Comparison of ENCODE assay signal across 20 mouse cellular contexts in genomic region chr7:99851618-99852017, GRCm38 (mm10). TPM values are rescaled to one million over a fixed set of nuclear protein-coding genes. Genes with fewer than 3 reads are reported as not detected.
"Had no signal": no experiment of that assay in that cellular context is flagged by ENCODE, and none has a peak within 500 bp of the region (broad histone marks: within the 10 kb centered on the region; RNA-seq: fewer than 3 reads in every experiment).

No protein-coding gene starts in this region.

- ATAC-seq: liver, postnatal 0 days; lung, postnatal 0 days; midbrain, embryonic 16.5 days had no signal

- H3K27ac ChIP-seq: kidney, embryonic 15.5 days; limb, embryonic 12.5 days; limb, embryonic 15.5 days; liver, embryonic 14.5 days; macrophage; stomach, postnatal 0 days had no signal

- H3K4me2 ChIP-seq: kidney, embryonic 15.5 days; limb, embryonic 12.5 days; limb, embryonic 15.5 days; liver, embryonic 11.5 days; lung, embryonic 14.5 days; midbrain, embryonic 12.5 days had no signal

- H3K27me3 ChIP-seq: kidney, embryonic 15.5 days; limb, embryonic 12.5 days; limb, embryonic 15.5 days; midbrain, embryonic 12.5 days had no signal

- DNase-seq: kidney, postnatal 10 days; kidney, postnatal 36 days; layer of hippocampus, postnatal 36 days; left cerebral cortex, postnatal 4 days; liver, postnatal 0 days; lung, embryonic 14.5 days; right cerebral cortex, postnatal 4 days; thymus, adult 2 months; thymus, postnatal 14 days; thymus, postnatal 4 days had no signal

- H3K4me3 ChIP-seq: kidney, embryonic 15.5 days; limb, embryonic 12.5 days; limb, embryonic 15.5 days; midbrain, embryonic 12.5 days had no signal

- H3K9me3 ChIP-seq: kidney, embryonic 15.5 days; limb, embryonic 12.5 days; limb, embryonic 15.5 days; midbrain, embryonic 12.5 days had no signal

- H3K9ac ChIP-seq: kidney, embryonic 15.5 days; limb, embryonic 12.5 days; limb, embryonic 15.5 days; liver, embryonic 14.5 days; liver, postnatal 0 days; lung, embryonic 14.5 days; midbrain, embryonic 12.5 days had no signal

RNA-seq across cellular contexts. Expression of gene Xrra1, which starts 7.3 kb away (rescaled TPM):
- polyA plus RNA-seq: liver, embryonic 14.5 days had no signal
